Mouse (Mus musculus) ES-E14 (cell line): ENCODE results near the gene Prdm8. TPM values are rescaled to one million over a fixed set of nuclear protein-coding genes. Genes with fewer than 3 reads are reported as not detected.

Experiments
- DNase-seq: peaks from one replicate; pipeline ENCODE4 v3.0.0-alpha.2; 2013; ENCODE audit warnings: low read depth, low spot score
- H3K27ac ChIP-seq: 2 replicates; pipeline ENCODE4 v1.5.1; 2012; ENCODE audit warnings: low read depth, mild to moderate bottlenecking, low read length, moderate library complexity, mixed read lengths; ENCODE audit not compliant: poor library complexity, insufficient read depth, severe bottlenecking
- H3K36me3 ChIP-seq: 2 replicates; pipeline ENCODE4 v1.6.1; 2012; ENCODE audit warnings: mild to moderate bottlenecking, low read length, moderate library complexity, mixed read lengths; ENCODE audit not compliant: control insufficient read depth, poor library complexity, insufficient read depth, severe bottlenecking
- H3K4me1 ChIP-seq, 2 experiments: fragments of 150-350 bp in 1 of 2; sonication (generic) in 1 of 2; 2 replicates each; pipeline ENCODE4 v1.6.1; 2012; ENCODE audit warnings: low read length in 2 of 2, mild to moderate bottlenecking in 1 of 2, mixed read lengths in 1 of 2; ENCODE audit not compliant: control insufficient read depth in 2 of 2, insufficient read depth in 2 of 2, poor library complexity in 1 of 2
- H3K4me3 ChIP-seq, 2 experiments: fragments of 150-350 bp in 1 of 2; sonication (generic) in 1 of 2; 2 replicates each; pipeline ENCODE4 v1.5.1; 2012; ENCODE audit warnings: low read length in 2 of 2, low read depth in 1 of 2, mild to moderate bottlenecking in 1 of 2, mixed read lengths in 1 of 2; ENCODE audit not compliant: insufficient read depth in 1 of 2, poor library complexity in 1 of 2, severe bottlenecking in 1 of 2
- H3K9ac ChIP-seq: 2 replicates; pipeline ENCODE4 v1.6.1; 2012; ENCODE audit warnings: low read depth, mild to moderate bottlenecking, low read length, mixed read lengths; ENCODE audit not compliant: poor library complexity, insufficient read depth, severe bottlenecking
- H3K9me3 ChIP-seq: fragments of 150-350 bp; sonication (generic); 2 replicates; pipeline ENCODE4 v1.6.1; 2012; ENCODE audit warnings: low read depth, mild to moderate bottlenecking, low read length; ENCODE audit not compliant: control insufficient read depth, insufficient read depth
- CHD2 ChIP-seq: IDR thresholded peaks from 2 replicates; pipeline ENCODE4 v1.6.1; 2014; ENCODE audit warnings: mild to moderate bottlenecking, low read depth, low read length, inconsistent platforms
- HCFC1 ChIP-seq: IDR thresholded peaks from 2 replicates; pipeline ENCODE4 v1.6.1; 2012; ENCODE audit warnings: low read length, inconsistent platforms, borderline replicate concordance; ENCODE audit not compliant: insufficient read depth
- MAFK ChIP-seq: IDR thresholded peaks from 2 replicates; pipeline ENCODE4 v1.6.1; 2014; ENCODE audit warnings: mild to moderate bottlenecking, low read depth, low read length, inconsistent platforms; ENCODE audit not compliant: insufficient read depth
- ZC3H11A ChIP-seq: IDR thresholded peaks from 2 replicates; pipeline ENCODE4 v1.6.1; 2012; ENCODE audit warnings: low read depth, mild to moderate bottlenecking, inconsistent platforms, low read length, borderline replicate concordance
- ZNF384 ChIP-seq: IDR thresholded peaks from 2 replicates; pipeline ENCODE4 v1.6.1; 2012; ENCODE audit warnings: low read depth, low read length, inconsistent platforms
- in situ Hi-C, 2 experiments: fragments of 600-800 bp; cut with MboI; formaldehyde crosslinking; loops; one replicate each; pipeline ENCODE4 v1.15.1; 2025; ENCODE audit warnings: low sequenced_read_pairs in 2 of 2, inconsistent platforms in 1 of 2; ENCODE audit not compliant: unreplicated experiment in 2 of 2
- total RNA-seq: library from RNA; depleted of rRNA; stranded (reverse); fragments of 300-350 nt; gene quantifications from 2 replicates; pipeline ENCODE4 v1.2.3, GENCODE M21; 2012

Prdm8 gene
- total RNA-seq, 1 experiment: 0.09 TPM

GRCm38 (mm10) chr5:98184281-98184910, 17.4 kb downstream of the Prdm8 start:
- Histone ChIP-seq H3K4me3 (no peak overlapping the region; a peak in 1 of 4 replicates), H3K27ac (no peak overlapping the region), H3K9me3 (no peaks in the 10 kb centered on the region), H3K9ac (no peak overlapping the region), H3K36me3 (no peaks in the 10 kb centered on the region), H3K4me1 (0 out of 4 replicates have a peak, but pooled peaks cover 0 to 2% of the 10 kb centered on the region in 2 experiments)
- TF ChIP-seq CHD2 (no peak), HCFC1 (no peak), ZC3H11A (no peak), MAFK (no peak), ZNF384 (no peak)
- in situ Hi-C loops: loop anchor here (10.0 to 25.0 kb wide), 3 partner anchors 70 to 1072 kb away; partner anchors contain the start of genes Paqr3 (in 2 of the 2), Bmp3 (in 1 of the 2) and Fgf5 (in 1 of the 2)
- DNase-seq: no peak

- H3K4me1 ChIP-seq: 0 out of 4 replicates have a peak, but pooled peaks cover 0 to 2% of the 10 kb centered on the region in 2 experiments
- no peaks in the 10 kb centered on the region for H3K36me3 ChIP-seq
- H3K27ac ChIP-seq: no peak overlapping the region
- in situ Hi-C loops: loop anchor here (10.0 to 25.0 kb wide), 3 partner anchors 70 to 1073 kb away; partner anchors contain the start of genes Paqr3 (in 2 of the 2), Bmp3 (in 1 of the 2) and Fgf5 (in 1 of the 2)
- TF ChIP-seq CHD2: no peak
- TF ChIP-seq ZNF384: no peak
- TF ChIP-seq MAFK: no peak
- no peak for TF ChIP-seq HCFC1
- no peak for TF ChIP-seq ZC3H11A
- H3K9ac ChIP-seq: peak overlapping the region; percentile 77
- no peaks in the 10 kb centered on the region for H3K9me3 ChIP-seq
- DNase-seq: no peak
- H3K4me3 ChIP-seq: peak overlapping the region; percentile 57 to 80
Observed at GRCm38 (mm10) chr5:98184971-98185805, 18.2 kb downstream of the Prdm8 start.

DNA sequence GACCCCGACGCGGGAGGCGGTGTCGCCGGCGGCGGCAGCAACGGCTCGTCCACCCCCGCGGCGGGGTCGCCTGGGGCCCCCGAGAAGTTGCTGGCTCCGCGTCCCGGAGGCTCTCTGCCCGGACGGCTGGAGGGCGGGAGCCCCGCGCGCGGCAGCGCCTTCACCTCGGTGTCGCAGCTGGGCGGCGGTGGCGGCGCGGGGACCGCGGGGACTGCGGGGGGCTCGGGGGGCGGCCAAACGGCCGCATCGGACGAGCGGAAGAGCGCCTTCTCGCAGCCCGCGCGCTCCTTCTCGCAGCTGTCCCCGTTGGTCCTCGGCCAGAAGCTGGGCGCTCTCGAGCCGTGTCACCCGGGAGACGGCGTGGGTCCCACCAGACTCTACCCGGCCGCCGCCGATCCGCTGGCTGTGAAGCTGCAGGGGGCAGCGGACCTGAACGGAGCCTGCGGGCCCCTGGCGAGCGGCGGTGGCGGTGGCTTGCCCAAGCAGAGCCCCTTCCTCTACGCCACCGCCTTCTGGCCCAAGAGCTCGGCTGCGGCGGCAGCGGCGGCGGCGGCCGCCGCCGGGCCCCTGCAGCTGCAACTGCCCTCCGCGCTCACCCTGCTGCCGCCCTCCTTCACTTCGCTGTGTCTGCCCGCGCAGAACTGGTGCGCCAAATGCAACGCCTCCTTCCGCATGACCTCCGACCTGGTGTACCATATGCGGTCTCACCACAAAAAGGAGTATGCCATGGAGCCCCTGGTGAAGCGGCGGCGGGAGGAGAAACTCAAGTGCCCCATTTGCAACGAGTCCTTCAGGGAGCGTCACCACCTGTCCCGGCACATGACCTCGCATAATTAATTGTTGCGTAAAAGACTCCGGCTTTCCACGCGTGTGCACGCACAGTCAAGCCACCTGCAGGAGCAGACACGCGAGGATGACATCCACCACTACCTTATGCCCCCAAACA, 19.1 kb downstream of the Prdm8 start:
- H3K9me3 ChIP-seq: no peaks in the 10 kb centered on the region
- TF ChIP-seq HCFC1: no peak
- TF ChIP-seq MAFK: no peak
- TF ChIP-seq CHD2: no peak
- no peak for TF ChIP-seq ZC3H11A
- TF ChIP-seq ZNF384: no peak
- H3K36me3 ChIP-seq: no peaks in the 10 kb centered on the region
- no peak overlapping the region for H3K27ac ChIP-seq
- H3K9ac ChIP-seq: peak overlapping the region; percentile 77
- in situ Hi-C loops: loop anchor here (10.0 to 25.0 kb wide), 3 partner anchors 69 to 1074 kb away; partner anchors contain the start of genes Paqr3 (in 2 of the 2), Bmp3 (in 1 of the 2) and Fgf5 (in 1 of the 2)
- peak overlapping the region; percentile 57 to 80 for H3K4me3 ChIP-seq
- DNase-seq: no peak
- H3K4me1 ChIP-seq: no peaks in the 10 kb centered on the region
